Mouse (Mus musculus): ENCODE results near the gene Cd163l1. TPM values are rescaled to one million over a fixed set of nuclear protein-coding genes. Genes with fewer than 3 reads are reported as not detected.

Cd163l1 gene
- polyA plus RNA-seq, 1 experiment = not detected

DNA sequence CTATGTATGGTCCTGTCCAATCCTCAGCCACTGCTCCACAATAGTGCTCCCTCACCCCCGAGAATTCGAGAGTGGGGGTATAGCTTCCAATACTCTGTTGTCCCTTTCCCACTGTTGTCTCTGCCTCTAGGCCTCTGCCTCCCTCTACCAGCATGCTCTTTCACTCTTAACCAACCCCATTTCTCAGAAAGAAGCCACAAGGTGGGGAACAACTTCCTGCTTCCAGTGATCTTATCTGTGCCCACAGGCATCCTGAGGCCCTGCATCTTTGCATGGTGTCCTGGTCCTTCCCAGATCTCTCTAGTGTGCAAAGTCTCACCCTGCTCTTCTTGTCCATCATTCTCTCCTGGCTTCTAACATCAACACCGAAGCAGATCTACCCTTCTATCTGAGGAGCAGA, 11.2 kb upstream of the Cd163l1 start:
- TF ChIP-seq CTCF (IDR thresholded peaks at IDR 0.05; ENCODE audit: control insufficient read depth, insufficient read depth, insufficient read length) = no peak
- TF ChIP-seq MAX (IDR thresholded peaks at IDR 0.05) = no peak
- no peak for TF ChIP-seq MYOD1 (IDR thresholded peaks at IDR 0.05; ENCODE audit: control insufficient read depth, insufficient read length, low read depth)
- no peak for TF ChIP-seq USF1 (IDR thresholded peaks at IDR 0.05; ENCODE audit: low read depth)
- no peak for TF ChIP-seq MYOG (IDR thresholded peaks at IDR 0.05; ENCODE audit: control insufficient read depth, extremely low read depth, insufficient read length)
- TF ChIP-seq FOSL1 (IDR thresholded peaks at IDR 0.05; ENCODE audit: insufficient read depth, low read length, poor library complexity, severe bottlenecking) = no peak
- no peak for TF ChIP-seq CEBPB (IDR thresholded peaks at IDR 0.05; ENCODE audit: low read depth)
- Histone ChIP-seq H3K4me3 (ENCODE audit: insufficient read depth, poor library complexity, severe bottlenecking) (no peak overlapping the region), H3K79me3 (ENCODE audit: low read depth) (no peaks in the 10 kb centered on the region), H3K79me2 (ENCODE audit: control insufficient read depth, insufficient read depth) (no peaks in the 10 kb centered on the region), H3K27me3 (ENCODE audit: control insufficient read depth, insufficient read depth, insufficient read length) (no peaks in the 10 kb centered on the region), H3K36me3 (ENCODE audit: control insufficient read depth, insufficient read depth) (no peaks in the 10 kb centered on the region), H3ac (ENCODE audit: control insufficient read depth, insufficient read length, low read depth) (no peak overlapping the region)

DNA sequence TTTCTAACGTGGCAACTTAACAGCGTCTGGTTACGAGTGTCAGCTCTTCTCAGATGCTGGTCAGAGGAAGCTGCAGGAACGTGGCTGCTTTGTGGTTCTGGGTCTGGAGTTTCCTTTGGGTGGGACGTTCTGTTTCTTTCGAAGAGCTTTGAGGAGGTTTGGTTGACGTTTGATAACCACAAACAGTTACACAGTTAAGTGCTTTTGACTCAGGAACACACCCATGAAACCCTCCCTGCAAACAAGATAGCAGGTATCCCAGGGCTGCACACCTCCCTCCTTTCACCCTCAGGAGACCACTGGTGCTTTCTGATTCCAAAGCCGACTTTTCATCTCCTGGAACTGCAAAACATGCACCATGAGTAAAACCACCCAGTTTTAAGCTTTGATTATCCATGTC, 9.9 kb upstream of the Cd163l1 start:
- H3ac ChIP-seq (ENCODE audit: control insufficient read depth, insufficient read length, low read depth) = no peak overlapping the region
- no peaks in the 10 kb centered on the region for H3K36me3 ChIP-seq (ENCODE audit: control insufficient read depth, insufficient read depth)
- TF ChIP-seq MYOG (IDR thresholded peaks at IDR 0.05; ENCODE audit: control insufficient read depth, extremely low read depth, insufficient read length) = no peak
- no peak for TF ChIP-seq MAX (IDR thresholded peaks at IDR 0.05)
- TF ChIP-seq FOSL1 (IDR thresholded peaks at IDR 0.05; ENCODE audit: insufficient read depth, low read length, poor library complexity, severe bottlenecking) = no peak
- TF ChIP-seq CTCF (IDR thresholded peaks at IDR 0.05; ENCODE audit: control insufficient read depth, insufficient read depth, insufficient read length) = no peak
- TF ChIP-seq MYOD1 (IDR thresholded peaks at IDR 0.05; ENCODE audit: control insufficient read depth, insufficient read length, low read depth) = no peak
- TF ChIP-seq CEBPB (IDR thresholded peaks at IDR 0.05; ENCODE audit: low read depth) = no peak
- no peak for TF ChIP-seq USF1 (IDR thresholded peaks at IDR 0.05; ENCODE audit: low read depth)
- no peaks in the 10 kb centered on the region for H3K79me2 ChIP-seq (ENCODE audit: control insufficient read depth, insufficient read depth)
- H3K27me3 ChIP-seq (ENCODE audit: control insufficient read depth, insufficient read depth, insufficient read length) = no peaks in the 10 kb centered on the region
- no peak overlapping the region for H3K4me3 ChIP-seq (ENCODE audit: insufficient read depth, poor library complexity, severe bottlenecking)
- no peaks in the 10 kb centered on the region for H3K79me3 ChIP-seq (ENCODE audit: low read depth)

DNA sequence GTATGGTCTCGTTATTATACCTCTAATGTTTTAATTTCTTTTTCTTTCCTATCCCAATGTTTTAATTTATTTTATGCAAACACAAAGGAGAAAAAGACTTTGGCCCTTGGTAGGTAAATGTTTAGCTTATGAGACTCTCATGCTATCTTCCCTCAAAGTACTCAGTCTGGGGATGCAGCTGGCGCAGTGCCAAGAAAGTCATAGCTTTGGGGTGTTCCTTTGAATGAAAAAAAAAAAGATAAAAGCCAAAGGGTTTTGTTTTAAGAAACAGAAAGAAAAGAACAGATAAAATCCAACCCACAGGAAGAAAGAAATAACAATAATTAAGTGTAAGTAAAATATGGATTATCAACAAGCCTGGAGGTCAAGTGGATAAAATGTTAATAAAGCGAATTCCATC, 9.4 kb upstream of the Cd163l1 start:
- Histone ChIP-seq H3K79me3 (ENCODE audit: low read depth) (no peaks in the 10 kb centered on the region), H3K4me3 (ENCODE audit: insufficient read depth, poor library complexity, severe bottlenecking) (no peak overlapping the region), H3ac (ENCODE audit: control insufficient read depth, insufficient read length, low read depth) (no peak overlapping the region), H3K79me2 (ENCODE audit: control insufficient read depth, insufficient read depth) (no peaks in the 10 kb centered on the region), H3K36me3 (ENCODE audit: control insufficient read depth, insufficient read depth) (no peaks in the 10 kb centered on the region), H3K27me3 (ENCODE audit: control insufficient read depth, insufficient read depth, insufficient read length) (no peaks in the 10 kb centered on the region)
- no peak for TF ChIP-seq FOSL1 (IDR thresholded peaks at IDR 0.05; ENCODE audit: insufficient read depth, low read length, poor library complexity, severe bottlenecking)
- TF ChIP-seq CEBPB (IDR thresholded peaks at IDR 0.05; ENCODE audit: low read depth) = no peak
- TF ChIP-seq USF1 (IDR thresholded peaks at IDR 0.05; ENCODE audit: low read depth) = no peak
- TF ChIP-seq MYOD1 (IDR thresholded peaks at IDR 0.05; ENCODE audit: control insufficient read depth, insufficient read length, low read depth) = no peak
- TF ChIP-seq MAX (IDR thresholded peaks at IDR 0.05) = no peak

DNA sequence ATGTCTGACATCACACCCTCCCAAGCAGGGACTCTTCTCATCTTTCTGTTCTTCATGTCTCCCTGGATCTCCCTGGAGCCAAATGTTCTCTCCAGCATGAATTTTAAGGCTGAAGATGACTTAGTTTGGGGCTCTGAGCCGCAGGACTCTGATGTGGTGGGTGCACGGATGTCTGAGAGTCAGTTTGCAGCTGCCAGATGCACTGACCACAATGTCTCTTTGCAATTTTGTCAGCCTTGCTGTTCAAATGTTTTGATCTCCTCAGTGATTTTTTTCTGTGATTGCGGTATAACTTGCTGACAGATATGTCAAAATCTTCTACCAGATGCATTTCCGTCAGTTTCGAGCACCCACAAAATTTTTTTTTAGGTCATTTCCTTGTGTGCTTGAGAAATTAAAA, 4.2 kb upstream of the Cd163l1 start:
- Histone ChIP-seq H3K27me3 (ENCODE audit: control insufficient read depth, insufficient read depth, insufficient read length) (no peaks in the 10 kb centered on the region), H3K4me3 (ENCODE audit: insufficient read depth, poor library complexity, severe bottlenecking) (no peak overlapping the region), H3ac (ENCODE audit: control insufficient read depth, insufficient read length, low read depth) (no peak overlapping the region), H3K79me2 (ENCODE audit: control insufficient read depth, insufficient read depth) (no peaks in the 10 kb centered on the region), H3K36me3 (ENCODE audit: control insufficient read depth, insufficient read depth) (no peaks in the 10 kb centered on the region), H3K79me3 (ENCODE audit: low read depth) (no peaks in the 10 kb centered on the region)
- peak; percentile 64 for TF ChIP-seq FOSL1 (IDR thresholded peaks at IDR 0.05; ENCODE audit: insufficient read depth, low read length, poor library complexity, severe bottlenecking)
- peak; percentile 23 for TF ChIP-seq MAX (IDR thresholded peaks at IDR 0.05)
- TF ChIP-seq MYOD1 (IDR thresholded peaks at IDR 0.05; ENCODE audit: control insufficient read depth, insufficient read length, low read depth) = peak; percentile 95
- TF ChIP-seq CEBPB (IDR thresholded peaks at IDR 0.05; ENCODE audit: low read depth) = no peak

DNA sequence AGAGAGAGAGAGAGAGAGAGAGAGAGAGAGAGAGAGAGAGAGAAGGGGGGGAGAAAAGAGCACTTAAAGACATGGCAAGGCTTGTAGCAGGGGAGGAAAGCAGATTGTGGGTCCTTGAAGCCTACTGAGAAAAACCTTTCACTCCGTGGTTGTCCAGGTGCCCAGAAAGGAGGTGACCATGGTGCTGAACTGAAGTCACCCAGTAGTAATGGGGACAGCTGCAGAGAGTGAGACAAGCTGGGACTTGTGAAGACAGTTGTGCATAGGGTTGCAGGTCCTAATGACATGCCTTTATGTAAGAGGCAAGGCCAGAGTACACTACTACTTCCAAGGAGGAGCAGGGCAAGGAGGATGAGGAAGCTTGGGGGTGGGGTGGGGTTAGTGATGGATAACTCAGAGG, 1.2 kb downstream of the Cd163l1 start:
- no peak for TF ChIP-seq MYOG (IDR thresholded peaks at IDR 0.05; ENCODE audit: control insufficient read depth, extremely low read depth, insufficient read length)
- TF ChIP-seq CEBPB (IDR thresholded peaks at IDR 0.05; ENCODE audit: low read depth) = no peak
- TF ChIP-seq FOSL1 (IDR thresholded peaks at IDR 0.05; ENCODE audit: insufficient read depth, low read length, poor library complexity, severe bottlenecking) = no peak
- no peak for TF ChIP-seq CTCF (IDR thresholded peaks at IDR 0.05; ENCODE audit: control insufficient read depth, insufficient read depth, insufficient read length)
- no peak for TF ChIP-seq USF1 (IDR thresholded peaks at IDR 0.05; ENCODE audit: low read depth)
- no peak for TF ChIP-seq MAX (IDR thresholded peaks at IDR 0.05)
- no peak for TF ChIP-seq MYOD1 (IDR thresholded peaks at IDR 0.05; ENCODE audit: control insufficient read depth, insufficient read length, low read depth)
- Histone ChIP-seq H3ac (ENCODE audit: control insufficient read depth, insufficient read length, low read depth) (no peak overlapping the region), H3K36me3 (ENCODE audit: control insufficient read depth, insufficient read depth) (no peaks in the 10 kb centered on the region), H3K79me3 (ENCODE audit: low read depth) (no peaks in the 10 kb centered on the region), H3K79me2 (ENCODE audit: control insufficient read depth, insufficient read depth) (no peaks in the 10 kb centered on the region), H3K27me3 (ENCODE audit: control insufficient read depth, insufficient read depth, insufficient read length) (no peaks in the 10 kb centered on the region), H3K4me3 (ENCODE audit: insufficient read depth, poor library complexity, severe bottlenecking) (no peak overlapping the region)

DNA sequence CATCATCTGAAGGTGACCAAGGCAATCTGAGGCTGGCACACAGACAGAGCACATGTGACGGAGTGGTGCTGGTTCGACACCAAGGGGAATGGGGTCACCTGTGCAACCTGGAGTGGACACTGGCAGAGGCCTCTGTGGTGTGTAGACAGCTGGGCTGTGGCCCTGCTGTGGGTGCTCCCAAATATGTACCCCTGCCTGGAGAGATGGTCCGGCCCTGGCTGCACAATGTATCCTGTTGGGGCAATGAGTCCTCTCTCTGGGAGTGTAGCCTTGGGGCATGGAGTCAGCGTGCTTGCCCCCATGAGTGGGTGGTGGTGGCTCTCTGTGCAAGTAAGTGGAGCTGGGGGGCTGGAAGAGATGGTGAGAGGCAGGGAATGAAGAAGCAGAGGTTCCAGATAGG, 2.3 kb downstream of the Cd163l1 start:
- Histone ChIP-seq H3ac (ENCODE audit: control insufficient read depth, insufficient read length, low read depth) (no peak overlapping the region), H3K4me3 (ENCODE audit: insufficient read depth, poor library complexity, severe bottlenecking) (no peak overlapping the region), H3K36me3 (ENCODE audit: control insufficient read depth, insufficient read depth) (no peaks in the 10 kb centered on the region), H3K79me3 (ENCODE audit: low read depth) (no peaks in the 10 kb centered on the region), H3K79me2 (ENCODE audit: control insufficient read depth, insufficient read depth) (no peaks in the 10 kb centered on the region), H3K27me3 (ENCODE audit: control insufficient read depth, insufficient read depth, insufficient read length) (no peaks in the 10 kb centered on the region)
- TF ChIP-seq FOSL1 (IDR thresholded peaks at IDR 0.05; ENCODE audit: insufficient read depth, low read length, poor library complexity, severe bottlenecking) = no peak
- no peak for TF ChIP-seq CTCF (IDR thresholded peaks at IDR 0.05; ENCODE audit: control insufficient read depth, insufficient read depth, insufficient read length)
- TF ChIP-seq USF1 (IDR thresholded peaks at IDR 0.05; ENCODE audit: low read depth) = no peak
- no peak for TF ChIP-seq CEBPB (IDR thresholded peaks at IDR 0.05; ENCODE audit: low read depth)
- TF ChIP-seq MYOD1 (IDR thresholded peaks at IDR 0.05; ENCODE audit: control insufficient read depth, insufficient read length, low read depth) = no peak
- TF ChIP-seq MAX (IDR thresholded peaks at IDR 0.05) = no peak
- TF ChIP-seq MYOG (IDR thresholded peaks at IDR 0.05; ENCODE audit: control insufficient read depth, extremely low read depth, insufficient read length) = no peak

All from C2C12 (cell line).